Mouse (Mus musculus) frontal cortex, adult 2 months (tissue): Measurements from ENCODE around the gene Slc24a3. TPM values are rescaled to one million over a fixed set of nuclear protein-coding genes. Genes with fewer than 3 reads are reported as not detected.

Source experiments
- DNase-seq, 2 experiments: peaks; one replicate each; pipeline ENCODE4 v3.0.0; 2022; ENCODE audit warnings: low spot score in 1 of 2; ENCODE audit errors: extremely low spot score in 1 of 2
- polyA plus RNA-seq: library from polyadenylated mRNA; depleted of rRNA; stranded (reverse); fragments of >200 nt; gene quantifications from 2 replicates; pipeline ENCODE4 v1.2.3, GENCODE M21; 2012

Gene Slc24a3
- polyA plus RNA-seq, 1 experiment = 63.8 TPM

- no peak for DNase-seq
Measured at GRCm38 (mm10) chr2:145597866-145598265, 430.3 kb downstream of the Slc24a3 start.

GRCm38 (mm10) chr2:145607844-145608243 lies 440.3 kb downstream of the Slc24a3 start:
- DNase-seq = no peak

GRCm38 (mm10) chr2:145610796-145611705 lies 443.5 kb downstream of the Slc24a3 start:
- DNase-seq = peak in 1 of 2 experiments; percentile 75

- DNase-seq = no peak
Measured at GRCm38 (mm10) chr2:145612937-145613336, 445.4 kb downstream of the Slc24a3 start.

GRCm38 (mm10) chr2:145613705-145614104 lies 446.2 kb downstream of the Slc24a3 start:
- peak in 1 of 2 experiments; percentile 26 for DNase-seq

GRCm38 (mm10) chr2:145619688-145620087 lies 452.1 kb downstream of the Slc24a3 start:
- peak in 1 of 2 experiments; percentile 30 for DNase-seq

GRCm38 (mm10) chr2:145620709-145621108 lies 453.2 kb downstream of the Slc24a3 start:
- no peak for DNase-seq

GRCm38 (mm10) chr2:145621119-145621518 lies 453.6 kb downstream of the Slc24a3 start:
- DNase-seq = no peak

GRCm38 (mm10) chr2:145631123-145631798 lies 463.7 kb downstream of the Slc24a3 start:
- DNase-seq = no peak

GRCm38 (mm10) chr2:145631799-145632174 lies 464.2 kb downstream of the Slc24a3 start:
- DNase-seq = no peak

- DNase-seq = no peak
Measured at GRCm38 (mm10) chr2:145633811-145634210, 466.3 kb downstream of the Slc24a3 start.

- DNase-seq = no peak
Measured at GRCm38 (mm10) chr2:145640255-145640984, 472.9 kb downstream of the Slc24a3 start.

GRCm38 (mm10) chr2:145655373-145655960 lies 487.9 kb downstream of the Slc24a3 start:
- DNase-seq = no peak

GRCm38 (mm10) chr2:145656121-145656520 lies 488.6 kb downstream of the Slc24a3 start:
- DNase-seq = no peak

- no peak for DNase-seq
Measured at GRCm38 (mm10) chr2:145656716-145657115, 489.2 kb downstream of the Slc24a3 start.

GRCm38 (mm10) chr2:145661242-145661641 lies 493.7 kb downstream of the Slc24a3 start:
- DNase-seq = no peak

- no peak for DNase-seq
Measured at GRCm38 (mm10) chr2:145663899-145664298, 496.3 kb downstream of the Slc24a3 start.

GRCm38 (mm10) chr2:145664311-145664710 lies 496.8 kb downstream of the Slc24a3 start:
- DNase-seq = no peak

- DNase-seq = no peak
Measured at GRCm38 (mm10) chr2:145668135-145668534, 500.6 kb downstream of the Slc24a3 start.

- DNase-seq = no peak
Measured at GRCm38 (mm10) chr2:145670131-145670530, 502.6 kb downstream of the Slc24a3 start.
